Mouse (Mus musculus): ENCODE results near the gene Obp2b. TPM values are rescaled to one million over a fixed set of nuclear protein-coding genes. Genes with fewer than 3 reads are reported as not detected.

Gene Obp2b
- total RNA-seq, 1 experiment, result not detected

DNA sequence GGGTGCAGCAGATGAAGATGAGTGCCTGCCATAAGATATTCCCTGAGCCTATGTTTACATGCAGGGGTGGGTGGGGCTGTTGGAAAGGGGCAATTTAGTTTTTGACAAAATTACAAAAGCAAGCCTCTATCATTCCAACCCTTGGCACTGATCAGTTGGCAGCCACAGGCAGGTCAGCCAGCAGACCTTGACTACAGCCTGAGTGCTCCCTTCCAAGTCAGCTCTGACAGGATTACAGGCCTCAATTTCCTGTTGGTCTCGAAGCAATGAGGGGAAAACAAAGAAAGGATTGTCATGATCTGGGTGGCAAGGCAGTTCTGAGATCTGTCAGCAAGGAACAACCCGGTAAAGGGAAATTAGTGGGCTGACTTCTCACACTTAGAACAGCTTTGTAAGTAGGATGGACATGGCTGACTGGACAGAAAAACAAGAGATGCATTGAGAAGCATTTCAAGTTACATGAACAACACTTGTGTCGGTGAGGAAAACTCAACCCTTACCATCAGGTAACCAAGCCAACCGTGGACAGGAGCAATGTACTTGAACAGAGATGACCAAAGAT is 21.3 kb downstream of the Obp2b start:
- no peaks in the 10 kb centered on the region for H3K9me3 ChIP-seq (ENCODE audit: control insufficient read depth, insufficient read depth, low read depth, low read length)
- no peak overlapping the region for H3K27ac ChIP-seq (ENCODE audit: insufficient read depth, low read depth, low read length, poor library complexity, severe bottlenecking)
- no peak overlapping the region for H3K9ac ChIP-seq (ENCODE audit: insufficient read depth, low read depth, low read length, poor library complexity, severe bottlenecking)
- no peak for DNase-seq (ENCODE audit: low read depth, low spot score)
- in situ Hi-C loops (cut with MboI; ENCODE audit: low sequenced_read_pairs in 2 of 2, unreplicated experiment in 2 of 2), result no loop called here
- no peaks in the 10 kb centered on the region for H3K36me3 ChIP-seq (ENCODE audit: control insufficient read depth, insufficient read depth, low read length, poor library complexity, severe bottlenecking)
- H3K4me3 ChIP-seq (ENCODE audit: insufficient read depth in 1 of 2, low read depth in 1 of 2, low read length in 2 of 2, poor library complexity in 1 of 2, severe bottlenecking in 1 of 2), result no peak overlapping the region
- no peaks in the 10 kb centered on the region for H3K4me1 ChIP-seq (ENCODE audit: control insufficient read depth in 2 of 2, insufficient read depth in 2 of 2, low read length in 2 of 2, poor library complexity in 1 of 2)
- TF ChIP-seq ZC3H11A (IDR thresholded peaks at IDR 0.05; ENCODE audit: borderline replicate concordance, low read depth, low read length) (no peak), MAFK (IDR thresholded peaks at IDR 0.05; ENCODE audit: insufficient read depth, low read depth, low read length) (no peak), HCFC1 (IDR thresholded peaks at IDR 0.05; ENCODE audit: borderline replicate concordance, insufficient read depth, low read length) (no peak), CHD2 (IDR thresholded peaks at IDR 0.05; ENCODE audit: low read depth, low read length) (no peak), ZNF384 (IDR thresholded peaks at IDR 0.05; ENCODE audit: low read depth, low read length) (no peak)

DNA sequence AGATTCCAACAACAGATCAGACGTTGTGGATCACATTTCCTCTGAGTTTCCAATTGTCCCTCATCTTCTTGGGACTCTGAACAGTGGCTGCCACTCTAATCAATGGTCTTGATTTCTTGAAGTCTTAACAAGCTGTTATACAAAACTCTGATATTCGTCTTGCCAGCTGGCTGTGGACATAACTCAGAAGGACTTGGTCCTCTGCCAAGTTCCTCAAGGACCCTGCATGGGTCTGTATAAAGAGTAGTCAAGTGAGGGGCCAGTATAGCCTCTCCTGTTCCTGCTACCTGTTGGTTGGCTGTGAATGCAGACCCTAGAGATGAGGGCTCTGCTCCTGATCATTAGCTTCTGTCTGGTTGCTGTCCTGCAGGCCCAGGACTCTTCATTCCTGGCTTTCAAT is 28.5 kb downstream of the Obp2b start, which contains the start of gene Lcn3:
Gene Lcn3 (plus strand): TSS at position 301 of the 400 bp plus-strand sequence.
- DNase-seq (ENCODE audit: low read depth, low spot score), result no peak
- no peak for TF ChIP-seq ZNF384 (IDR thresholded peaks at IDR 0.05; ENCODE audit: low read depth, low read length)
- no peak for TF ChIP-seq MAFK (IDR thresholded peaks at IDR 0.05; ENCODE audit: insufficient read depth, low read depth, low read length)
- TF ChIP-seq HCFC1 (IDR thresholded peaks at IDR 0.05; ENCODE audit: borderline replicate concordance, insufficient read depth, low read length), result no peak
- no peak for TF ChIP-seq CHD2 (IDR thresholded peaks at IDR 0.05; ENCODE audit: low read depth, low read length)
- TF ChIP-seq ZC3H11A (IDR thresholded peaks at IDR 0.05; ENCODE audit: borderline replicate concordance, low read depth, low read length), result no peak

DNA sequence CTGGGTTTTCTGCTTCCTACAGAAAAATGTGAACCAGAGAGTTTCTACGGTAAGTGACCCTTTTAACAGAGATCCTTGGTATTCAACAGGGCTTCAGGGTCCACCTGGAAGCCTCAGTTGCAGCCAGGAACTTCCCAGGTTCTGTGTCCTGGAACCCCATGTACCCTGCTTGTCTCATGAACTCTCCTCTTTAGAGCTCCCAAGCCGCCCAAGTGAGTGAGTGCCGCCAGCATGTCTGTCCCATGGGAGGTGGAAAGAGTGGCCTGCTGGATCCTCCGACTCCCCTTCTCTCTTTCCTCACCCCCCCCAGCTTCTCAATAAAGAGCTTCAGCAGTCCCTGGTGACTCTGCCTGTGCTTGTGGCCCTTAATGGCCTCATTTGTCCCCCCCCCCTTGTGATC is 31.0 kb downstream of the Obp2b start:
- in situ Hi-C loops (cut with MboI; ENCODE audit: low sequenced_read_pairs in 2 of 2, unreplicated experiment in 2 of 2), result no loop called here

More for the DNA sequence above, 28.5 kb downstream of the Obp2b start, which contains the start of gene Lcn3:
- Histone ChIP-seq H3K9ac (ENCODE audit: insufficient read depth, low read depth, low read length, poor library complexity, severe bottlenecking) (no peak within 1 kb of the TSS), H3K4me3 (ENCODE audit: insufficient read depth in 1 of 2, low read depth in 1 of 2, low read length in 2 of 2, poor library complexity in 1 of 2, severe bottlenecking in 1 of 2) (no peak within 1 kb of the TSS), H3K27ac (ENCODE audit: insufficient read depth, low read depth, low read length, poor library complexity, severe bottlenecking) (no peak within 1 kb of the TSS), H3K4me1 (ENCODE audit: control insufficient read depth in 2 of 2, insufficient read depth in 2 of 2, low read length in 2 of 2, poor library complexity in 1 of 2) (no peaks in the 10 kb centered on the region), H3K9me3 (ENCODE audit: control insufficient read depth, insufficient read depth, low read depth, low read length) (no peaks in the 10 kb centered on the region), H3K36me3 (ENCODE audit: control insufficient read depth, insufficient read depth, low read length, poor library complexity, severe bottlenecking) (no peaks in the 10 kb centered on the region)
- in situ Hi-C loops (cut with MboI; ENCODE audit: low sequenced_read_pairs in 2 of 2, unreplicated experiment in 2 of 2), result no loop called here

DNA sequence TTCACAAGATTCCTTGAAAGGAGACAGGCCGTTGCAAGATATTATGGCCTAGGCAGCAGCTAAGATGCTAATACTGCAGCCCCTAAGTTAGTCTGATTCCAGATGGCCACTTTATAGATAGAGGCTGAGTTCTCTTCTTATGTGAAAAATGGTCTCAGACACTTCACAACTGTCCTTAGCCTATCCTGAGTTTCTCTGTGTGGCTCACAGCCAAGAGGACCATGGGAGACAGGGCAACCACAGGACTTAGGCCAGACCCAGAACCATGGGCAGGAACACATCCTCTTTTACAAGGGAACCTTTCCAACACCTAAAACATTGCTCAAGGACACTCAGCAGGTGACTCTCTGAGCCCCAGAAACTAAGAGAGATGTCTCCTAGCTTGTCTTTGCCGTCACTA is 36.7 kb downstream of the Obp2b start:
- no peak for DNase-seq (ENCODE audit: low read depth, low spot score)
- H3K9ac ChIP-seq (ENCODE audit: insufficient read depth, low read depth, low read length, poor library complexity, severe bottlenecking), result no peak overlapping the region
- no peak overlapping the region for H3K27ac ChIP-seq (ENCODE audit: insufficient read depth, low read depth, low read length, poor library complexity, severe bottlenecking)
- no peaks in the 10 kb centered on the region for H3K4me1 ChIP-seq (ENCODE audit: control insufficient read depth in 2 of 2, insufficient read depth in 2 of 2, low read length in 2 of 2, poor library complexity in 1 of 2)
- no peaks in the 10 kb centered on the region for H3K36me3 ChIP-seq (ENCODE audit: control insufficient read depth, insufficient read depth, low read length, poor library complexity, severe bottlenecking)
- in situ Hi-C loops (cut with MboI; ENCODE audit: low sequenced_read_pairs in 2 of 2, unreplicated experiment in 2 of 2), result no loop called here
- TF ChIP-seq CHD2 (IDR thresholded peaks at IDR 0.05; ENCODE audit: low read depth, low read length) (no peak), ZC3H11A (IDR thresholded peaks at IDR 0.05; ENCODE audit: borderline replicate concordance, low read depth, low read length) (no peak), MAFK (IDR thresholded peaks at IDR 0.05; ENCODE audit: insufficient read depth, low read depth, low read length) (no peak), ZNF384 (IDR thresholded peaks at IDR 0.05; ENCODE audit: low read depth, low read length) (no peak), HCFC1 (IDR thresholded peaks at IDR 0.05; ENCODE audit: borderline replicate concordance, insufficient read depth, low read length) (no peak)
- H3K9me3 ChIP-seq (ENCODE audit: control insufficient read depth, insufficient read depth, low read depth, low read length), result no peaks in the 10 kb centered on the region
- no peak overlapping the region for H3K4me3 ChIP-seq (ENCODE audit: insufficient read depth in 1 of 2, low read depth in 1 of 2, low read length in 2 of 2, poor library complexity in 1 of 2, severe bottlenecking in 1 of 2)

More for the DNA sequence above, 31.0 kb downstream of the Obp2b start:
- no peak overlapping the region for H3K27ac ChIP-seq (ENCODE audit: insufficient read depth, low read depth, low read length, poor library complexity, severe bottlenecking)
- no peak for DNase-seq (ENCODE audit: low read depth, low spot score)
- H3K9me3 ChIP-seq (ENCODE audit: control insufficient read depth, insufficient read depth, low read depth, low read length), result no peaks in the 10 kb centered on the region
- H3K4me3 ChIP-seq (ENCODE audit: insufficient read depth in 1 of 2, low read depth in 1 of 2, low read length in 2 of 2, poor library complexity in 1 of 2, severe bottlenecking in 1 of 2), result no peak overlapping the region
- TF ChIP-seq MAFK (IDR thresholded peaks at IDR 0.05; ENCODE audit: insufficient read depth, low read depth, low read length) (no peak), HCFC1 (IDR thresholded peaks at IDR 0.05; ENCODE audit: borderline replicate concordance, insufficient read depth, low read length) (no peak), CHD2 (IDR thresholded peaks at IDR 0.05; ENCODE audit: low read depth, low read length) (no peak)
- no peaks in the 10 kb centered on the region for H3K4me1 ChIP-seq (ENCODE audit: control insufficient read depth in 2 of 2, insufficient read depth in 2 of 2, low read length in 2 of 2, poor library complexity in 1 of 2)
- H3K9ac ChIP-seq (ENCODE audit: insufficient read depth, low read depth, low read length, poor library complexity, severe bottlenecking), result no peak overlapping the region
- H3K36me3 ChIP-seq (ENCODE audit: control insufficient read depth, insufficient read depth, low read length, poor library complexity, severe bottlenecking), result no peaks in the 10 kb centered on the region

DNA sequence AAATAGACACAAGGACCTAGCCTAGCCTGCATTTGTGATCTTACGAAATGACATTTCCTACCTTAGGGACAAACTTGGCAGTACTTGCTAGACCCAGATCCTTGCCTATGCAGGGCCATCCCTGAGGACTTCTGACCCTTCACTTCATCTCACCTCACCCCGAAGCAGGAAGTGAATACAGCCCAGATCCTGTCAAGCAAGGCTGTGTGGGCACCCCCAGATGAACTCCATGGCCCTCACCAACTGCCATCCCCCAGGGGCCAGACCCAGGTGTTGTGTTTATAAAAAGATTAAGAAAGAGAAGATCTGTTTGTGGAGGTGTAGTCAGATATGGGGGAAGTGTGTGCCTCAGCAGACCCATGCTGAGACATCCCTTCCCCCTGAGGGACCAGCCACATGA is 37.8 kb downstream of the Obp2b start:
- in situ Hi-C loops (cut with MboI; ENCODE audit: low sequenced_read_pairs in 2 of 2, unreplicated experiment in 2 of 2), result no loop called here

More for the DNA sequence above, 37.8 kb downstream of the Obp2b start:
- no peaks in the 10 kb centered on the region for H3K4me1 ChIP-seq (ENCODE audit: control insufficient read depth in 2 of 2, insufficient read depth in 2 of 2, low read length in 2 of 2, poor library complexity in 1 of 2)
- H3K9me3 ChIP-seq (ENCODE audit: control insufficient read depth, insufficient read depth, low read depth, low read length), result no peaks in the 10 kb centered on the region
- no peak overlapping the region for H3K4me3 ChIP-seq (ENCODE audit: insufficient read depth in 1 of 2, low read depth in 1 of 2, low read length in 2 of 2, poor library complexity in 1 of 2, severe bottlenecking in 1 of 2)
- no peak for DNase-seq (ENCODE audit: low read depth, low spot score)
- no peak overlapping the region for H3K9ac ChIP-seq (ENCODE audit: insufficient read depth, low read depth, low read length, poor library complexity, severe bottlenecking)
- TF ChIP-seq MAFK (IDR thresholded peaks at IDR 0.05; ENCODE audit: insufficient read depth, low read depth, low read length) (no peak), ZC3H11A (IDR thresholded peaks at IDR 0.05; ENCODE audit: borderline replicate concordance, low read depth, low read length) (no peak), ZNF384 (IDR thresholded peaks at IDR 0.05; ENCODE audit: low read depth, low read length) (no peak), HCFC1 (IDR thresholded peaks at IDR 0.05; ENCODE audit: borderline replicate concordance, insufficient read depth, low read length) (no peak), CHD2 (IDR thresholded peaks at IDR 0.05; ENCODE audit: low read depth, low read length) (no peak)
- no peak overlapping the region for H3K27ac ChIP-seq (ENCODE audit: insufficient read depth, low read depth, low read length, poor library complexity, severe bottlenecking)
- no peaks in the 10 kb centered on the region for H3K36me3 ChIP-seq (ENCODE audit: control insufficient read depth, insufficient read depth, low read length, poor library complexity, severe bottlenecking)
